Mouse (Mus musculus): Measurements from ENCODE around the gene Wbp1. TPM values are rescaled to one million over a fixed set of nuclear protein-coding genes. Genes with fewer than 3 reads are reported as not detected.
A peak's percentile ranks its signal among the peaks of the same experiment; 100 is the strongest.

Wbp1 gene
- polyA plus RNA-seq, 1 experiment from 2014 or later: 83.8 TPM

DNA sequence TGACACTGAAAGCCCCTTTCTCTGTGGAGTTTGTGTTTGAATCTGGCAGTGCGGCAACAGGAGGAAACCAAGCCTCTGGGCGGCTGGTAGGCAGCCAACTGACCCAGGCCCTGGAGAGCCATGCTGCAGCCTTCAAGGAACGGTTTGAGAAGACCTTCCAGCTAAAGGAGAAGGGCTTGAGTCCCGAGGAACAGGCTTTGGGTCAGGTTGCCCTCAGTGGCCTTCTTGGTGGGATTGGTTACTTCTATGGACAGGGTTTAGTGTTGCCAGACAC, 4.3 kb downstream of the Wbp1 start:
- H3K9ac ChIP-seq (ENCODE audit: low read length): no peak overlapping the region
- H3K27ac ChIP-seq (ENCODE audit: low read depth): no peak overlapping the region
- no peak overlapping the region for H3K4me3 ChIP-seq (ENCODE audit: low read depth, low read length)
- H3K4me1 ChIP-seq (replicated peaks; ENCODE audit: control insufficient read depth, insufficient read depth, low read length): peaks cover 25% of the 10 kb centered on the region
- no peak overlapping the region for H3K4me2 ChIP-seq (ENCODE audit: low read length)
- no peak for DNase-seq (ENCODE audit: low spot score)
- whole genome bisulfite sequencing: 87% methylated on average over 4 of the region's 4 CpGs
- no peaks in the 10 kb centered on the region for H3K27me3 ChIP-seq (replicated peaks; ENCODE audit: control insufficient read depth, insufficient read depth, low read length)
- ATAC-seq (replicated peaks; ENCODE audit: low FRiP score, low TSS enrichment, low read depth): no peak
- H3K9me3 ChIP-seq (ENCODE audit: control insufficient read depth, low read length): no peaks in the 10 kb centered on the region
- H3K36me3 ChIP-seq (ENCODE audit: control insufficient read depth, insufficient read depth, low read length): peaks cover 31% of the 10 kb centered on the region

GRCm38 (mm10) chr6:83116373-83117164, 4.8 kb downstream of the Wbp1 start:
- H3K36me3 ChIP-seq (ENCODE audit: control insufficient read depth, insufficient read depth, low read length): peaks cover 32% of the 10 kb centered on the region
- ATAC-seq (replicated peaks; ENCODE audit: low FRiP score, low TSS enrichment, low read depth) (no peak), DNase-seq (ENCODE audit: low spot score) (no peak)
- H3K27me3 ChIP-seq (replicated peaks; ENCODE audit: control insufficient read depth, insufficient read depth, low read length): no peaks in the 10 kb centered on the region
- no peaks in the 10 kb centered on the region for H3K9me3 ChIP-seq (ENCODE audit: control insufficient read depth, low read length)
- H3K9ac ChIP-seq (ENCODE audit: low read length): peak overlapping the region; percentile 80
- H3K27ac ChIP-seq (ENCODE audit: low read depth): no peak overlapping the region
- 76% methylated on average over 11 of the region's 11 CpGs for WGBS
- peak overlapping the region; percentile 95 for H3K4me2 ChIP-seq (ENCODE audit: low read length)
- H3K4me3 ChIP-seq (ENCODE audit: low read depth, low read length): peak overlapping the region; percentile 79
- H3K4me1 ChIP-seq (replicated peaks; ENCODE audit: control insufficient read depth, insufficient read depth, low read length): peaks cover 25% of the 10 kb centered on the region

DNA sequence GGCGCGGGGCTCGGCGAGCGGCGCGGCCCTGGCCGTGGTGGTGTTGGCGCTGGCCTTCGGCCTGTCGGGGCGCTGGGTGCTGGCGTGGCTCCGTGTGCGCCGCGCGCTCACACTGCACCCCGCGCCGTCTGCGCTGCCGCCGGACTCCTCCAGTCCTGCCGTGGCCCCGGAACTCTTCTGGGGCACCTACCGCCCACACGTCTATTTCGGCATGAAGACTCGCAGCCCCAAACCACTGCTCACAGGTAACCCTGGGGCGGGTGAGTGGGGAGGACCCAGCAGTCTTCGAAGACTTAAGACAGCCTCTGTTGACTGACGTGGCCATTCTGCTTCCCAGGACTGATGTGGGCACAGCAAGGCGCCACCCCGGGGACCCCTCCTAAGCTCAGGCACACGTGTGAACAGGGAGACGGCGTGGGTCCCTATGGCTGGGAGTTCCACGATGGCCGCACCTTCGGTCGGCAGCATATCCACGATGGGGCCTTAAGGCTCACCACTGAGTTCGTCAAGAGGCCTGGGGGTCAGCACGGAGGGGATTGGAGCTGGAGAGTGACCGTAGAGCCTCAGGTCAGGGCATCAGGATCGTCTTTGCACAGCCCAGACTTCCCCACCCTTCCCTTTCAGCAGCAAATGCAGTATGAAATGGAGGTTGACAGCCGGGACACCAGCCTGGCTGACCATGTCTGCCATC, 5.5 kb downstream of the Wbp1 start:
- H3K9me3 ChIP-seq (ENCODE audit: control insufficient read depth, low read length): no peaks in the 10 kb centered on the region
- peak overlapping the region; percentile 76 for H3K27ac ChIP-seq (ENCODE audit: low read depth)
- WGBS: 2% methylated on average over 45 of the region's 48 CpGs
- H3K36me3 ChIP-seq (ENCODE audit: control insufficient read depth, insufficient read depth, low read length): peaks cover 39% of the 10 kb centered on the region
- DNase-seq (ENCODE audit: low spot score): peak; percentile 70
- H3K4me1 ChIP-seq (replicated peaks; ENCODE audit: control insufficient read depth, insufficient read depth, low read length): peaks cover 25% of the 10 kb centered on the region
- H3K4me2 ChIP-seq (ENCODE audit: low read length): peak overlapping the region; percentile 95
- H3K4me3 ChIP-seq (ENCODE audit: low read depth, low read length): peak overlapping the region; percentile 79
- H3K9ac ChIP-seq (ENCODE audit: low read length): peak overlapping the region; percentile 80
- H3K27me3 ChIP-seq (replicated peaks; ENCODE audit: control insufficient read depth, insufficient read depth, low read length): no peaks in the 10 kb centered on the region
- ATAC-seq (replicated peaks; ENCODE audit: low FRiP score, low TSS enrichment, low read depth): no peak; the same call in 1 of the 2 replicates

DNA sequence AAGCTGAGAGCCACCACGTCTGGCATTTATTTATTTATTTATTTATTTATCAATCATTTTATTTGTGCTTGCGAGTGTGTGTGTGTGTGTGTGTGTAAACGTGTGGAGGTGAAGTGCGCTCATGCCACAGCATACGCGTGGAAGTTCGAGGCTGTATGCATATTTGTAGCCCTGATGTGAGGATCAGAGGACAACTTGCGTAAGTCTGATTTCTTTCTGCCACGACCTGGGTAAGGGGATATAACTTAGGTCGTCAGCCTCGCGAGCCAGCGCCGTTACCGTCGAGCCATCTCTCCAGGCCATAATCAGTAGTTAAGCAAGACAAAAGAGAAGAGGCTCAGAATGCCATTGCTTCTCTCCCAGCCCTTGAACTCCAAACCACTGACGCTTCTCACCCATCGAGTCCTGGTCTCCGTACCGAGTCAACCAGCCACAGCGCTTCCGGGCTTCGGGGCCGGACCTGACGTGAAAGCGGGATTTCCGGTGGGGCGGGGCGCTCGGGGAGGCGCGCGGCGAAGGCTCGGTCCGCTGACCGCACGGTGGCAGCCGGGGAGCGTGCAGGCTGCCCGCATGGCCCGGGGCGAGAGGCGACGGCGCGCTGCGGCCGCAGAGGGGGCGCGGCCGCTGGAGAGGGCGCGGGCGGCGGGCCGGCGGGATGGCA, 6.2 kb downstream of the Wbp1 start, which contains the start of gene Mogs:
Gene Mogs, plus strand, starts transcription at position 486 of the 661 bp plus-strand sequence.
- Histone ChIP-seq H3K27me3 (replicated peaks; ENCODE audit: control insufficient read depth, insufficient read depth, low read length) (no peaks in the 10 kb centered on the region), H3K36me3 (ENCODE audit: control insufficient read depth, insufficient read depth, low read length) (peaks cover 46% of the 10 kb centered on the region), H3K9me3 (ENCODE audit: control insufficient read depth, low read length) (no peaks in the 10 kb centered on the region), H3K4me1 (replicated peaks; ENCODE audit: control insufficient read depth, insufficient read depth, low read length) (peaks cover 21% of the 10 kb centered on the region), H3K4me3 (ENCODE audit: low read depth, low read length) (peak within 1 kb of the TSS; percentile 79), H3K4me2 (ENCODE audit: low read length) (peak within 1 kb of the TSS; percentile 95), H3K27ac (ENCODE audit: low read depth) (peak within 1 kb of the TSS; percentile 76), H3K9ac (ENCODE audit: low read length) (peak within 1 kb of the TSS; percentile 80)
- ATAC-seq (replicated peaks; ENCODE audit: low FRiP score, low TSS enrichment, low read depth) (peak; percentile 88), DNase-seq (ENCODE audit: low spot score) (peak; percentile 92)
- WGBS: under 1% methylated on average over 55 of the region's 58 CpGs

DNA sequence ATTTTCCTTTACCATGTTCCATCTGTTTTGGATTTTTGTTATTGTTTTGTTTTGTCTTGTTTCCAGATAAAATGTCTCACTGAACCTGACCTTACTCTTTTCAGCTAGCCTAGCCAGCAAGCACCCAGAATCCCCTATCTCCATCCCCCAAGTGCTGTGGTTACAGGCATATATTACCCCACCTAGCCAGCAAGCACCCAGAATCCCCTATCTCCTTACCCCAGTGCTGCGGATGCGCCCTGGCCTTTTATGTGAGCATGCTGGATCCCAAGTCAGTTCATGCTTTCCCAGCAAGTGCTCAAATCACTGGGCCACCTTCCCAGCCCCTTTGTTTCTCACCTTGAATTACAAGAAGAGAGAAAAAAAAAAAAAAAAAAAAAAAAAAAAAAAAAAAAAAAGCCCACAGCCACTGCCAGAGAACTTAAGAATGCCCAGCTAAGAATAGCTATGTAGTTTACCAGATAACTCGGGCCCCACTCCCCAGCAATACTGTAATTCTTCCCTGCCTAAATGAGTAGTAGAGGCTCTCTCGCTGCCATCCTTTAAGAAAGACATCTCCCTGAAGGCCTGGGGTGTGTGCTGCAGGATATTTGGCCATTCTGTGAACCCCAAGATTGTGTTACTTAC, 9.7 kb downstream of the Wbp1 start:
- Histone ChIP-seq H3K4me1 (replicated peaks; ENCODE audit: control insufficient read depth, insufficient read depth, low read length) (peaks cover 19% of the 10 kb centered on the region), H3K9me3 (ENCODE audit: control insufficient read depth, low read length) (no peaks in the 10 kb centered on the region), H3K36me3 (ENCODE audit: control insufficient read depth, insufficient read depth, low read length) (peaks cover 16% of the 10 kb centered on the region), H3K9ac (ENCODE audit: low read length) (no peak overlapping the region), H3K27ac (ENCODE audit: low read depth) (no peak overlapping the region), H3K27me3 (replicated peaks; ENCODE audit: control insufficient read depth, insufficient read depth, low read length) (no peaks in the 10 kb centered on the region), H3K4me2 (ENCODE audit: low read length) (no peak overlapping the region), H3K4me3 (ENCODE audit: low read depth, low read length) (no peak overlapping the region)
- no peak for ATAC-seq (replicated peaks; ENCODE audit: low FRiP score, low TSS enrichment, low read depth)
- DNase-seq (ENCODE audit: low spot score): no peak
- WGBS: 87% methylated on average over 4 of the region's 4 CpGs

- ATAC-seq (replicated peaks; ENCODE audit: low FRiP score, low TSS enrichment, low read depth) (peak; percentile 88), DNase-seq (ENCODE audit: low spot score) (peak; percentile 90)
- WGBS: under 1% methylated on average over 75 of the region's 76 CpGs
- Histone ChIP-seq H3K4me3 (ENCODE audit: low read depth, low read length) (peak within 1 kb of the TSS; percentile 99), H3K9me3 (ENCODE audit: control insufficient read depth, low read length) (no peaks in the 10 kb centered on the region), H3K27ac (ENCODE audit: low read depth) (peak within 1 kb of the TSS; percentile 77), H3K9ac (ENCODE audit: low read length) (peak within 1 kb of the TSS; percentile 84), H3K4me2 (ENCODE audit: low read length) (peak within 1 kb of the TSS; percentile 85), H3K36me3 (ENCODE audit: control insufficient read depth, insufficient read depth, low read length) (peaks cover 15% of the 10 kb centered on the region), H3K4me1 (replicated peaks; ENCODE audit: control insufficient read depth, insufficient read depth, low read length) (peaks cover 6% of the 10 kb centered on the region), H3K27me3 (replicated peaks; ENCODE audit: control insufficient read depth, insufficient read depth, low read length) (no peaks in the 10 kb centered on the region)
Measured at GRCm38 (mm10) chr6:83108762-83109668, 12.3 kb downstream of the Wbp1 start, which contains the start of gene Mrpl53. Mrpl53 (plus strand) TSS chr6:83109040.

GRCm38 (mm10) chr6:83107566-83108400, 13.6 kb downstream of the Wbp1 start:
- DNase-seq (ENCODE audit: low spot score) (peak; percentile 87), ATAC-seq (replicated peaks; ENCODE audit: low FRiP score, low TSS enrichment, low read depth) (0 out of 2 replicates have a peak, but pooled peaks have one; percentile 12)
- Histone ChIP-seq H3K9me3 (ENCODE audit: control insufficient read depth, low read length) (no peaks in the 10 kb centered on the region), H3K4me3 (ENCODE audit: low read depth, low read length) (peak overlapping the region; percentile 99), H3K27ac (ENCODE audit: low read depth) (0 out of 2 replicates have a peak overlapping the region, but pooled peaks have one; percentile 77), H3K9ac (ENCODE audit: low read length) (no peak overlapping the region), H3K4me1 (replicated peaks; ENCODE audit: control insufficient read depth, insufficient read depth, low read length) (peaks cover 9% of the 10 kb centered on the region), H3K4me2 (ENCODE audit: low read length) (peak overlapping the region; percentile 85), H3K36me3 (ENCODE audit: control insufficient read depth, insufficient read depth, low read length) (peaks cover 15% of the 10 kb centered on the region), H3K27me3 (replicated peaks; ENCODE audit: control insufficient read depth, insufficient read depth, low read length) (no peaks in the 10 kb centered on the region)
- 38% methylated on average over 13 of the region's 13 CpGs for WGBS

Measured in intestine, embryonic 14.5 days (tissue).